Mouse (Mus musculus) gastrocnemius, adult 18-20 months (tissue): ENCODE measurements around the gene Rora. TPM values are rescaled to one million over a fixed set of nuclear protein-coding genes. Genes with fewer than 3 reads are reported as not detected.

Source experiments
- DNase-seq: peaks from one replicate; pipeline ENCODE4 v3.0.0; 2021; ENCODE audit warnings: low spot score
- total RNA-seq, 2 experiments: library from RNA; stranded (reverse); gene quantifications; 2 replicates each; pipeline ENCODE4 v1.2.3; 2021

Gene Rora
- total RNA-seq, 2 experiments from 2014 or later, result 73.5 to 85.0 TPM

GRCm38 (mm10) chr9:68687251-68687874 is 33.8 kb downstream of the Rora start:
- no peak for DNase-seq

DNA sequence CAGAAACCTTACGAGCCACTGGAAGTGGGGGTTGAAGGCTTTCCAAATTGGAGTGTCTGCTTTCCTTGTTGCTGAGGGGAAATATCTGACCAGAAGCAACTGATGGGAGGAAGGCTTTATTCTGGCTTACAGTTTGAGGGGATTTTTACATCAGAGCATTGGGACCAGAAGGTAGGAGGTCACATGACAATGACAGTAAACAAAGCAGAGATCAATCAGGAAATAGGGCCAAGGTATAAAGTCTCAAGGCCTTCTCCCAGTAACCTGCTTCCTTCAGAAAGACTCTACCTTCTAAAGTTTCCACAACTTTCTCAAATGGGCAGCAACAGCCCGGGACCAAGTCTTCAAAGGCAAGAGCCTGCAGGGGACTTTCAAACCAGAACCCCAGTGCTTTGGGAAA is 34.6 kb downstream of the Rora start:
- DNase-seq, result no peak

DNA sequence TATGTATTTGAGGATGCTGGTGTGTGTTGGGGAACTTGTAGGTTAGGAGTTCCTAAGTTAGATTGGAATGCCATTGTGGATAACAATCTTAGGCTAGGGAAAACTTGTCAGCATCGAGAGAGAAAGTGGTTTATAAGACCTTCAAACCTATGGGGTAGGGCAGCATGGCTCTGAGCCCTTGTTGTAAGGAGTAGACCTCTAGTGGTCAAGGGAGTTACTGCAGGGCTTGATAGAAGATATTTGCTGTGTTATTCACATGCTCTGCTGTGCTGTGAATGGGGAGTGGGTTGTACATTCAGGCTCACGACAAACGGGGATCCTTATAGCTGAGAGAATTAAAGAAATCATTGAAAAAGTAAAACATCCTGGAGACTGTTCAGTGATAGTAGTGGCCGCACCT is 35.8 kb downstream of the Rora start:
- DNase-seq, result peak; percentile 62

DNA sequence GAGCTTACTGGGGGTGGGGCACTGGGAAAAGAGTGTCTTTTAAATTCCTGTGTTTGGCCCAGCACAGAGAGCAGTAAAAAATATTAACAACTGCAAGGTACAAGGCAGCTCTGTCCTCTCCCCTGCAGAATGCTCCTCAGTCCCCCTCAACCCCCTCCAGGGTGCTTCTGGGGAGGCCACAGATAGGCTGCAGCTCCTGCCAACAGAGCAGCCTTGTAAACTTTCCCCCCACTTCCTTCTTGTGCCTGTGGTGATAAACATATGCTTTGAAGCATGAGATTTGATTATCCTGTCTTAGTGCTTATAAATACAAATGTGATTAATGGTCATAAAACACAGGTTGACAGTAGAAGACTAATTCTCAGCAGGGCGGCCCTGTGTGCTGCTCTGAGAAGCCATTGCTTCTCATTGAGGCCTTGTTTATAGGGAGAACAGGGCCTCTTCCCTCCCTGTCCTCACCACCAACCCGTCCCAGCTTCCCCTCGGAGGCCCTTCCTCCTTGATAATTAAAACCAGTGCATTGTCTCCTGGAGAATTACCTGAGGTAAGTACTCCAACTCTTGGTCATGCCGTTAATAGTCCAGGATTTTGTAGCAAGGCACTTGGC is 41.4 kb downstream of the Rora start:
- DNase-seq, result no peak

DNA sequence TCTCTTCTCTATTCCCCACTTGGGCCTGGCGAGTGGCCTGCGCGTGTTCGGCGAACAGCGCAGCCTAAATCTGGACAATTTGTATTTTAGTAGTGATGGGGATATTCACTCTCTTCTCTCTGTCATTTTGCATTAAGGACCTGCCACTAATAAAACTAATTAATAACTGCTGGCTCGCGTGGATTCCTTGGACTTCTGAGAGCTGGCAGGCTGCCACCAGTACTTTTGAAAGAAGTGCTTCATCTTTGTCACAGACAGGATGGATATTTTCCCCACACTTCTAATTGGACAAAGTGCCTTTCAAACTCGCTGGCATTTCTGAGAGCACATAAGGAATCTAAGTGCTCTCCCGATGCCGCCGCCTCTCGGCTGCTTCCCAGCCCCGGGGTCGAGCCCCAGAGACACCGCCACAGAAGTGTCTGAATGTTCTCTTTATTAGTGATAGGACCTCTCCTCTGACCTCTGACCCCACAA is 41.9 kb downstream of the Rora start:
- DNase-seq, result no peak

DNA sequence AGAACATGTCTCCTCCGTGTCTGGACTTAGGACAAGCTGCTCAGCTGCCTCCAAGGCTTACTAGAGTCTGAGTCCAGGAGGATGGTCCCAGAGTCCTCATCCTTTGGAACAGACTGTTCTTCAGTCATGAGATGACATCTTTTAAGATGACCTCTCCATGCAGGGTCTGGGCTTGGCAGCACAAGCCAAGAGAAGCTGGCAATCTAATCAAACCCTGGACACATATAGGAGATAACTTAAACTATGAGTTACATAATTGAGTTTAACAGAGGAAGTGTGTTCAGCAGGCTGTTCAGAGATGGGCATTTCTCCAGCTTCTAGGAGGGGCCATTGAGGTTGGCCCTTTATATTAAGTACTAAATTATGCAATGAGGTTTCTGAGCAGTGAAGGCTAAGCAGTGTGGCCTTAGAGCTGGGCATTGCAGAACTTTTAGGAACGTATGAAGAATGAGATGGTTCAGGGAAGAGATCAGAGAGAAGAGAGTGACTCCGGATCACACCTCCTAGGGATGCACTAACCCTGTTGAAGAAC is 42.9 kb downstream of the Rora start:
- DNase-seq, result no peak

DNA sequence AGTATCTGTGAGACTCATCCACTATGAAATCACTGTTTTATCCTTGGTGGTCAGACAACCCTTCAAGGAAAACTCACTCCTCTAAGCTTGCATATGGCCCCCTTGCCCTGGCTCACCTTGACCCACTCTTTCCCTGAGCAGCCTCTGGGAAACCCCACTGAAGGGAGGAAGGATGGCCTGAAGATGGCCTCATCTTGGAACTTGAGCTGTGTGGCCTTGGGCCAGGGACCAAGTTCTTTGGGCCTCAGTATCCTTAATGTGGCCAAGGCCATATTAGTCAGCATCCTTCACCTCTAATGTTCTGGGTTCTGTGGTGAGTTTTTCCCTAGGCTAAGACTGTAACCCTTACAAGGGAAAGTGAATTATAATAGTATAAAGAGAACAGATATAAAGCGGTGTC is 45.8 kb downstream of the Rora start:
- DNase-seq, result no peak

DNA sequence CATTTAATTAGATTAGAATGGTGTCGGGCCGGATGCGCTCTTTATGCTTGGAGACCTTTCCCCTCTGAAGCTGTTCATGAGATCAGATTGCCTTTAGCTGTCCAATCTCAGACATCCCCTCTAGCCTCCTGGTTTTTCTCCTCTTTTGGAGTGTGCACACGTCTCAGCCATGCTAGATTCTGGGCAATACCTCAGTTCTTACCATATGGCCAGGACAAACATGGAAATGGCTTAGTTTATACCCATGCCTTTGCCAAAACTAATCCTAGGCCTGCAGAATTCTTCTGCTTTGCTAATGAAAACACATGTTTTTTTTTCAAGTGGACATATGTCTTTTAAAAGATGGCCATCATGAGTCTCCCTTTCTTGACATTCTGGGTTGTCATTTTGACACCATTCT is 46.3 kb downstream of the Rora start:
- DNase-seq, result no peak

- DNase-seq, result no peak
Measured at GRCm38 (mm10) chr9:68707636-68708035, 54.0 kb downstream of the Rora start.

GRCm38 (mm10) chr9:68709232-68709631 is 55.6 kb downstream of the Rora start:
- DNase-seq, result no peak

GRCm38 (mm10) chr9:68710893-68711654 is 57.5 kb downstream of the Rora start:
- DNase-seq, result peak; percentile 45

GRCm38 (mm10) chr9:68716961-68717360 is 63.4 kb downstream of the Rora start:
- peak; percentile 51 for DNase-seq

- DNase-seq, result no peak
Measured at GRCm38 (mm10) chr9:68718427-68718826, 64.8 kb downstream of the Rora start.

GRCm38 (mm10) chr9:68719286-68719685 is 65.7 kb downstream of the Rora start:
- no peak for DNase-seq

- peak; percentile 86 for DNase-seq
Measured at GRCm38 (mm10) chr9:68724636-68725285, 71.2 kb downstream of the Rora start.

DNA sequence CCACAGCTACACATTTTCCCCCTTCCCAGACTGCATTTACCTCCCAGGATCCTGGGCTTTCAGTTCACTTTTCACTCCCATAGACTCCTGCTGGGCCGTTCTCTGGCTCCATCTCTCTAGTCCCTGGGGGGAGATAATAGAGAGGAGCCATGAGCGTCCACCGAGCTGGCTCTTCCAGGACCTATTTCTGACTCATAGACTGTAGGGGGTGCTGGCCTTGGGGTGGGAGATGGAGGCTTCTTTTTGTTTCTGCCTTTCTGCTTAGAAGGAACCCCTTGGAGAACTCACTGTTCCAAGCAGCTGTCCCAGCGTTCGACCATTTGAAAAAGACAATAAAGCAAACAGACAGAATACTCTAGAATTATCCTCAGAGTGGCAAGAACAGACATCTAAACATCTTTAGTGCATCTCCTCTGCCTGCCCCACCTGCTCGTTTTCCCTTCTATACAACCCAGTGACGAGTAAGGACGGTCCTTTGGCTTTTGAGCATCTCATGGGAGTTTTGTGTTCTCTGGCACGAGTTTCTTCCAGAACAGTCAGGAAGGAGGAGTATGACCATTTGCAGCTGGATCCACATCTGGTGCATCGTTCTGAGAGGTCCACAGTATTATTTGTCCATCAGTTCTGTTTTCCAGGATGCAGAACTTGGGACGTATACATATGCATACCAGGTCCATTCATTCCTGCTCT is 73.7 kb downstream of the Rora start:
- peak; percentile 47 for DNase-seq

DNA sequence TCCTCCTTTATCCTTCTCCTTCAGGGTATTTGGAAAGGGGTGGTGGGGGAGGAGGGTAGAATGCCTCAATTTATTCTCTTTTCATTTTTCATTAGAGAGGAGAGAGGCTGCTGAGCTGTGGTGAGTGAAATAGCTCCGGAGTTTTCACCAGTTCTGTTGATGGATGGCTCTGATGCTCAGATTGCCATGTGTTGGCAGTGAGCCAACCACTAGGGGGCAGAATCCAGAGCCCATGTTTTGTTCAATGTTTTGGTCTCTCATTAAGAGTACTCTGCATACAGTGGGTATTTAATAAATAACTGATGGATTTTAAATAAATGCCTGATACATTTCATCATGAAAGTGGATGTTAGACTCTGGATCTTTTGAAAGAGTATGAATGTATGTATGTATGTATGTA is 77.9 kb downstream of the Rora start:
- DNase-seq, result no peak

GRCm38 (mm10) chr9:68732929-68733328 is 79.3 kb downstream of the Rora start:
- no peak for DNase-seq

DNA sequence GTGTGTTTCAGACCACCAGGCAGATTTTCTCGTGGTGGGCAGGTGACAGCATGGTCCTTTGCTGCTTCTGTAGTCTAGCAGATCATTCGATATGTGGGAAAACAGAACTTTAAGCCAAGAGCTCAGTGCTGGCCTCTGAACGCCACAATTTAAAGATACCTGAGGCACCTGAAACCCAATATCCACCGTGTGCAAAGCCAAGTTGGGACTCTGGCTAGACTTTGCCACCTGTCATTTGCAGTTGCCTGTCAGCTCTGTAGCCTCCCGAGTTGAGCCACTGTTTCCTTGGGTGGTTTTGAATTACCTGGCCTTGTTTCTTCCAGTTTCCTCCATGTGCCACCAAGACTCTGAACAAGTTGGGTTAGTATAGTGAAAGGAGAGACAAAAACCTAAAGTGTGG is 82.3 kb downstream of the Rora start:
- DNase-seq, result peak; percentile 74

DNA sequence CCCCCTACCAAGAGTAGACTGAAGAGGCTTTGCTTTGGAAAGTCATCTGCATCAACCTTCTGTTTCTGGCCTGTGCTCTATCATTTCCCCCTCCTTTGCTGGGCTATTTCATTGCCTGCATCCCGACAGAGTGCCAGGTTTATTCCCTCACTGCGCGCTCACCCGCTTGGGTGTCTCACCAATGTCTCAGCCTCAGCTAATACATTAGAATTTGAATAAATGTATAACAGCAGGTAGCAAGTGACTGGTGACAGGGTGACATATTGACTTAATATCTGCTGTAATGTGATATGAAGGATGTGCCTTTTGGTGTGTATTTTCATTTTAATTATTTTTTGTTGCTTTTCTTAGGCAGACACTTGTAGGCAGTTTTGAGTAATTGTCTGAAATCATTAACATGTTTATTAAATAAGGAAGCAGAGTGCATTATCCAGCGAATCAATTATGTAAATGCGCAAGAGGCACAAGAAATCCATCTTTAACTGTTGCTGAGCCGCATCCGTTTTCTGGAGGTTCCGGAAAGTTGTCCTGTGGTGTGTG is 83.7 kb downstream of the Rora start:
- no peak for DNase-seq
